Mouse (Mus musculus): Measurements from ENCODE around the gene Vwa2.

- TF ChIP-seq POLR2A (IDR thresholded peaks at IDR 0.05; ENCODE audit: control insufficient read depth in 1 of 2, insufficient read depth in 1 of 2, low read depth in 1 of 2, low read length in 2 of 2, poor library complexity in 1 of 2) = no peak
- TF ChIP-seq MYC (IDR thresholded peaks at IDR 0.05; ENCODE audit: low read depth, low read length) = no peak
- TF ChIP-seq CHD2 (IDR thresholded peaks at IDR 0.05; ENCODE audit: low read length) = no peak
- TF ChIP-seq MAX (IDR thresholded peaks at IDR 0.05; ENCODE audit: low read length) = no peak
- no peak for TF ChIP-seq KAT2A (conservative IDR thresholded peaks at IDR 0.05; ENCODE audit: low read depth, low read length)
- TF ChIP-seq ZNF384 (IDR thresholded peaks at IDR 0.05; ENCODE audit: low read depth, low read length) = no peak
- TF ChIP-seq E2F4 (IDR thresholded peaks at IDR 0.05; ENCODE audit: borderline replicate concordance, low read depth, low read length) = no peak
- TF ChIP-seq MXI1 (IDR thresholded peaks at IDR 0.05; ENCODE audit: low read depth, low read length) = no peak
- no peak for TF ChIP-seq CHD1 (IDR thresholded peaks at IDR 0.05; ENCODE audit: low read depth, low read length)
- TF ChIP-seq TBP (IDR thresholded peaks at IDR 0.05; ENCODE audit: low read depth, low read length) = no peak
- no peak for TF ChIP-seq MEF2A (IDR thresholded peaks at IDR 0.05; ENCODE audit: extremely low read depth, insufficient replicate concordance, low read depth, low read length, poor library complexity, severe bottlenecking)
- no peak for TF ChIP-seq ZKSCAN1 (IDR thresholded peaks at IDR 0.05; ENCODE audit: low read depth, low read length)
Measured at GRCm38 (mm10) chr19:56852590-56852989, 21.5 kb upstream of the Vwa2 start.

Measured in MEL (cell line).